Mouse (Mus musculus) heart, adult 9 months (tissue): ENCODE measurements around the gene Mrpl10.

Source experiments
- DNase-seq, 2 experiments: peaks; one replicate each; pipeline ENCODE4 v3.0.0; 2022; ENCODE audit warnings: low spot score in 2 of 2

Gene Mrpl10

DNA sequence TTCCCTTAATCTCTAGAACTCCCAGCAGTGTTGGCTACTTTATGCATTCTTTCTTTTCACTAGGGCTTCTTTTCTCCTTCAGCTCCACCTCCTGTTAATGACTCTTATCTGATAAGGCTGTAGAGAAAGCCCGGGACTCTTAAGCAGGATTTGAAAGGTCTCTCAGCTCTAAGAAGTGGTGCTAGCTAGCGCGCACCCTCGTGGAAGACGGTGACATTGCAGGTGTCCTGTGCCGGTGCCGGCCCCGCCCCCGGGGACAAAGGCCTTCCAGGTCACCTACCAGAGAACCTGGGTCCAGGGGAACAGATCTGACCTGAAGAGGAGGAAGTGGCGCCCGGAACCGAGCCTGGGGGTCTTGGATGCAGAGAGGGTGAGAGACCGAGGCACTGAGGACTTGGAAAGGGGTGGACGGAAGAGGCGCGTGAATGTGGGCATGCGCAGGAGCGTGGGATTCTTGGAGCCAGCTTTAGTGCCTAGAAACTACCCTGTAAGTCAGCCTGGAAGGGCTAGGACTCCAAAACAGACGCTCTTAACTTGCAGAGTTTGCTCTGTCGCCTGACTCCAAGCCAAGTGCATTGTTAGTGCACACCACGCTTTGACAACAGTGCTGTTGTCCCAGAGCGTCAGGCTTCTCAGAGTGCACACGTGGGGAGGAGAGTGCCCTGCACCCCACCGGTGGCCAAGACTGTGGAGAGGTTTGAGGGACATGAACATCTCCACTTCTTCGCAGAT is 11.5 kb upstream of the Mrpl10 start, which contains the start of gene Scrn2:
Gene Scrn2, plus strand, starts transcription at position 253 of the 732 bp plus-strand sequence.
- peak; percentile 75 to 85 for DNase-seq

DNA sequence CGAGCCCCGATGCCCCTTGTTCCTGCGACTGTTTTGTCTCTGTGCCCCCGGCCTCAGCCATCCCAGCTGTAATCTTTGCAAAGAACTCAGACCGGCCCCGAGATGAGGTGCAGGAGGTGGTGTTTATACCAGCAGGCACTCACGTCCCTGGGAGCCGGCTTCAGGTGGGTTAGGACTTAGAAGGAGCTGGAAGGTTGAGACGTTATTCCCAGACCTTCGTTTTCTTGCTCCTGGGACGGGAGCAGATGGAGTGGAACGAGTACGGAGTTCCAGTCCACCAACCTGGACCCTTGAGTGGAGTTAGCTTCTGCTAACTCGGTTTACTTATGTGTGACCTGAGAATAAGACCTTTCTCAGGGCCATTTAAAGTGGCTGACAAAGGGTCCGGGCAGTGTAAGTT is 10.9 kb upstream of the Mrpl10 start:
- no peak for DNase-seq

DNA sequence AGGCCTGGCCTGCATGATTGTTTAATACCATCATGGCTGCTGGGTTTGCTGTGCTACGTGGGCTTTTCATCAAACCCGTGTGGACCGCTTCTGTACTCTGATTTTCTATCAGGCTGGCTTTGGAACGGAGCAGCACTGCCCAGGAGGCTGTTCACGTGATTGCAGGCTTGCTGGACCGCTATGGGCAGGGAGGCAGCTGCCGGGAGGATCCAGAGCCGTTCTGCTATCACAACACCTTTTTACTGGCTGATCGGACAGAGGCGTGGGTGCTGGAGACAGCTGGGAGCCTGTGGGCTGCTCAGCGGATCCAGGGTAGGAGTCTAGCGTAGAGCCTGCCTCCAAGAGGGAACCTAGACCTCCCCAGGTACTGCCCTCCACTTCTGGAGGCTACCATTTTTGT is 9.4 kb upstream of the Mrpl10 start:
- no peak for DNase-seq

DNA sequence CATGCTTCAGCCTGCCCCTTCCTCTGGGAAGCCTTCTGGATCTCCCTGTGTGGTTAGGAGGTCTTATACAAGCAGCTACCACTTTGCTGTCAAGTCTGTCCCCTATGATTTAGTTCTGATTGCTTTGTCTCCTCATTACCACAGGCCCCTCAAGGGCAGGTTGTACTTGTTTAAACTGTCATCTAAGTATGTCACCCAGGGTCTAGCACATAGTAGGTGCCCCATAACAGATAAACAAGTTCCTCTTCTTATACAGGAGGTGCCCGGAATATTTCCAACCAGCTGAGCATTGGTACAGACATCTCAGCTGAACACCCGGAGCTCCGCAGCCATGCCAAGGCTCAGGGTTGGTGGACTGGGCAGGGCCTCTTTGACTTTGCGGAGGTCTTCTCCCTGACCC is 8.9 kb upstream of the Mrpl10 start:
- DNase-seq: no peak

DNA sequence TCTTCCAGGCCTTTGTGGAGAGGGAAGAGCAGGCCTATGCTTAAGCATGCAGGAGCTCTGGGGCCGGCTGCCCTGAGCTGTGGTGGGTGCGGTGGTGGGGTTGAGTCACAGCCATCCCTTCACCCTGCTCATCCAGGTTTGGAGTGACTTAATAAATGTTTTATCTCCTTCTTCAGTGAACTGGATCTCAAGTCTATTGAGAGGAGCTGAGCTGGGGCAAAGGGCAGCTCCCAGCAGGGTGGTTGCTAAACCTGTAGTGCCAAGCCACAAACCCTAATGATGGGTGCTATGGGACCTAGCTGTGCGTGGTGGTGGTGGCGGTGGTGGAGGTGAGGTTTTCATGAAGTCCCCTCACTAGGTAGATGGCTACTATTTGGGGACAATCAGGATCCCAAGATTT is 7.6 kb upstream of the Mrpl10 start:
- DNase-seq: no peak

DNA sequence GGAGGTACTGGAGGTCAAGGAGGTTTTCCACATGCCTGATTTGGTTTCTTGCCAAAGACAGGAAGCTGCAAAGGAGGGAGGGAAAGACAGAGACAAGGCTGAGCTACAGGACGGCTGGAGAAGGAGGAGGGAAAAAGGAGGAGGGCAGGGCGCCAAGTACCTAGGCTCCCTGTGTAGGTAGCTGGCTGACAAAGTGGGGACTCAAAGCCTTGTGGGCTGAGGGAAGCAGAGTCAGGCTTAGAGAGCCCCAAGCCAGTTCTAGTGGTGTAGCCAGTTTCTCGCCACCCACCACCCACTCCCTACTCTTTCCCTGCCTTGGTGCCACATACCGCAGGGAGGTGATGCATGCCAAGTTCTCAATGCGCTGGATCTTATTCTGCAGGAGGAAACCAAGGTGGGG is 5.2 kb upstream of the Mrpl10 start:
- no peak for DNase-seq

DNA sequence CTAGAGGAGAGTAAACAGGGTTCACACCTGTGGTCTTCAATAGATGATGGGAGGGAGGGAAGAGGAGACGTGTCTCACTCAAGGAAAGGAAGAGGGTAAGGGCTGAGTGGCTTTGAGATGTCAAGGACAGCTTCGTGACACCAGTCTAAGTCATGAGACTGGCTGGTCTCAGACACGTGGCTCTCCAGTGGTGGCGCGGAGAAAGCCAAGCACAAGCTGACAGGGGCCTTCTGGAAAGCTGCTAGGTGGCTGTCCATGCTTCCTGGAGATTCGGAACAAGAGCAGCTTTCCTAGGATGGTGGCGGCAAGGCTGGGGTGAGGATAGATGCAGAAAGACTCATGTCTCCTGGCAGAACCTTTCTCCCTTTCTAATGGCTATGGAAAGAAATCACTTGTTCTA is 2.5 kb upstream of the Mrpl10 start:
- no peak for DNase-seq

DNA sequence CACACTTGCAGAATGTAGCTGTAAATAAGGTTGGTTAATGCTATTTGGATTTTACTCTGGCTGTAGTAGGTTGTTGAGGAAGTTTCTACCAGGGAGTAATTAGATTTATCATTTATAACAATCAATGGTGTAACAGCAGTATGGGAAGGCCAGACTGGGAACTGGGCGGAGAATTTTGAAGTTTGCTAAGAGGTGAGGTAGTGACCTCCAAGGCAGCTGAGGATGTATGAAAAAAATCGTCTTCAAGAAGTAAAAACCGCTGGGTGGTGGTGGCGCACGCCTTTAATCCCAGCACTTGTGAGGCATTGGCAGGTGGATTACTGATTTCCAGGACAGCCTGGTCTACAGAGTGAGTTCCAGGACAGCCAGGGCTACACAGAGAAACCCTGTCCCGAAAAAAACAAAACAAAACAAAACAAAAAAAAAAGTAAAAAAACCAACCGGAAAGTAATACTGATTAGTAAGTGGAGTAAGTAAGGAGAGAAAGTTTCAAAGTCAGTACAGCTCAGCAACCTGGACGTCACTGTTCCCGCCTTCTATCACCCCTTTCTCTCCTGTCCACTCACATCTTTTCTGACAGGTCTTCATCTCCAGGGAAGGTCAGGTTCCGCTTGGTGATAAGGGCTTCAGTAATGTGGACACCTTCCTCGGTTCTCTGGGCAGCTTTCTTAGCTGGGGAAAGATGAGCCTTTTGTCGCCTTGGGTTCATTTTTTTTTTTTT is 899 bp upstream of the Mrpl10 start:
- no peak for DNase-seq

DNA sequence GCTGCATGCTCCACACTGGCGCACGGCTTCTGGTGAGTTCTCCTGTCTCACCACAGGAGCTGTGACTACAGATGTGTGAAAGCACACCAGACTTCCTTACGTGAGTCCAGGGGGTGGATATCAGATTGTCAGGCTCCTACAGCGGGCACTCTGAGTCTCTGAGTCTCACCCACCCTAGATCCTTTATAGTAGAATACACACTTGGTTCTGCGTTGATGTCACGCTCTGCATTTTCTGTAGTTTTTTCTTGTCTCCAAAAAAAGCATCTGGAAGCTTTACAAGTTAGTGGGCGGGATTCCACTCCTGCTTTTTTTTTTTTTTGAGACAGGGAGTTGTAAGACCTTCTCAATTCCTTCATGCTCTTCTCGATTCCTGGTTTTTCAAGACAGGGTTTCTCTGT is 3.5 kb downstream of the Mrpl10 start:
- no peak for DNase-seq

DNA sequence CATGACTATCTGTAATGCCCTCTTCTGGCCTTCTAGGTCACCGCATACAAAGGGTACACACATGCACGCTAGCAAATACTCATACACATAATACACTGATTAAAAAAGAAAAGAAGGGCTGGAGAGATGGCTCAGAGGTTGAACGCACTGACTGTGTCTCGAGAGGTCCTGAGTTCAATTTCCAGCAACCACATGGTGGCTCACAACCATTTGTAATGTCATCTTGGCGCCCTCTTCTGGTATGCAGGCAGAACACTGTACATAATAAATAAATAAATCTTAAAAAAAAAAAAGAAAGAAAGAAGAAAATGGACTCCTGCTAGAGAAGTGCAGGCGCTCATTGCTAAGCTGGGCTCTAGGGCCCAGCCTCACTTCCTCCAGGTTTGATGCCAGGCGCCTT is 4.5 kb downstream of the Mrpl10 start:
- DNase-seq: no peak

DNA sequence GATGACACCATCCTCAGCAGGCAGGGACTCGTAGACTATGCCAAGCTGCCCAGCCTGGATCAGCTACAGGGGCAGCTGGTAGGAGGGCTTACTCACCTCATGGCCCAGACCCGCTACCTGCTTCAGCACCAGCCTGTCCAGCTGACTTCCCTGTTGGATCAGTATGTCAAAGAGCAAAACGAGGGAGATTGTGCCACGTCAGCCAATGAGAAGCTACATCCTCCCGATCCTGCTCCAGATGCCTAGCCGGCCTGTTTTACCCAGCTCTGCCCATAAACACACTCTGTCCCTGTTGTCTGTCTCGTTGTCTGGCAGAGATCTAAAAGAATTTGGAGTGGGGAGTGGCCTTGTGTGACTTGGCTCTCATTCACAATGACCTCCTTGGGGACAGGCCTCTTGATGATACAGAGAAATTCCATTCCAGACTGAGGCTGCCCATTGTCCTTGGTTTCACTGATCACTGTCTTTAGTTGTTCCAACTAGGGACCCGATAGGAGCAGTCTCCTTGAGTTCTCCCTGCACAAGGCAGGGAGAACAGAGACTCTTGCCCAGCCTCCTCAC is 6.8 kb downstream of the Mrpl10 start:
- DNase-seq: no peak

DNA sequence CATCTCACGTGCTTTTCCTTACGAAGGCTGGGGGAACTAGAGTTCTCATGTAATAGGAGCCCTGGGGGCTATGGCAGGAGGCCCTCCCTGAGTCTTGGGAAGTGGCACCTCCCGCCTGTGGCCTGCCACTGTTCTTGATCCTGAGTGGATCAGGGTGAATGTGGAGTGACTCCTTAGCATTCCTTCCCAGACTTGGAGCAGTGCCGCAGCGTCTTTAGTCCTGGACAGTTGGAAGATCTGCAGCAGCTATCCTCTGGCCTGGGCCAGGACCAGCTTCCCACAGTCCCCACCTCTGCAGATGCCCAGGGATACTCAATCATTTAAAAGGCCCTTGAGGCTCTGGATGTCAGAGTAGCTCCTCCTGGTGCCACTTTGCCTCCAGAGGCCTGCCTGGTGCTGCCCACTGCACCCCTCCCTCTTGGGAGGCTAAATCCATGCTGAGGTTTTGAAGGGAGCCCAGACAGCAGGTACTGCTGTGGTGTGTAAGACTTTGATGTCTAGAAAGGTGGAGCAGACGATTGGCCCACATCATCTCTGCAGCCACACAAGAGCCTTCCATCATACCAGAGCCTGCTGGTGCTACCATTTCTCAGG is 8.2 kb downstream of the Mrpl10 start:
- no peak for DNase-seq

DNA sequence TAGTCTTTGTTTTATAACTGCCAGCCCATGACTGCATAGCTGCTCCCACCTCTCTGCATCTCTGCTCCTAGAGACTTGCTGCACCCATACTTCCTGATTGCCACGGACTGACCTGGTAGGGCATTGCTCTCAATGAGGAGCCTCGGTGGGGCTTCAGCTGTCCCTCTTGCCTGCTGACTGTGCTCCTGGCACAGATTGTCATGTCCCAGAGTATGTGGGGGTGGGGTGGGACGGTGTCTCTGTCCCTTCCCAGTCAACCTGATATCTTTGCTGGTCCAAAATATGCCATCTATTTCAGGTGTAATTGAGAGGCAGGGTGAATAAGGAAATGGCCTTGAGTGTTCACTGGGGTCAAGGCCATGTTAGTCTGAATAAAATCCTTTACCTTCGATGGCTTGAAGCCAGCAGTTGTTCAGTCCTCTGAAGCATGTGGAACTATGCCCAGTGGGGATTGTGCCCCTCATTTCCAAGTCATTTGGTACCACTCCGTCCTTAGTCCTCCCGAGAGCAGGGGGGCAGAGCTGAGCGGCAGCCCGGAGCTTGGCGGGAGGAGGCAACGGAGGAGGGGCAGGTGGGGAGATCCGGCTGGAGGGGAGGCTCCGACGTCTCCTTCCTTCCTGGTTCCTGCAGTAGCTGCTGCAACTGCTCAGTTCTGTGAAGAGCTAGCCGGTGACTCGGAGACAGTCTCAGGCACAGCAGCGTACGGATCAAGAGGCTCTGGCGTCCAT is 9.0 kb downstream of the Mrpl10 start, which contains the start of gene Osbpl7:
Gene Osbpl7, plus strand, starts transcription at position 413 of the 728 bp plus-strand sequence.
- peak; percentile 65 to 68 for DNase-seq

DNA sequence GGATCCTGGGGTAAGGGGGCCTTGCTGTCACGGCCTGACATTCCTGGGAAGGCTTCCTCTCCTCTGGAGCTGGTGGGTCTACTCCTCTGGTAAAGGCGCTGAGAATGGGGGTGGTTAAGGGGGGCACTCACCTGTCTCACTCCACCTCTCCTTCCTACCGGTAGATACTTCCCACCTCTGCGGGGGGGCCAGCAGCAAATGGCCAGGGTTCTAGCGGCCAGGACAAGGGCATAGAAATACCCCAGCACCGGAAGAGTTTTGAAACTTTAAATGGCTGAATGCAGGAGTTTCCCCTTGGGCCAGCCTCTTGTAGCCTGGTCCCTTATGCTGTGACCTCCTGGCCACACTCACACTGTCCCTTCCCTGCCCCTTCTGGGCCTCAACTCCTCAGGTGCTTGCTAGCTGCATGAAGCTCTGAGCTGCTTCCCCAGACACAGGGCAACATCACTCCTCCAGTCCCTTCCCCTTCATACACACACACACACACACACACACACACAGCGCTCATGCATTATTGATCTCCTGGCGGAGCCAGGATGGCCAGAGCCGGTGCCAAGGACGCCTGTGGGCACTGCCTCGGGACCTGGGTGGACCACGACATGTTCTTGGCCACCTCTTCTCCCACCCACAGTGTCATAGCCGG is 9.7 kb downstream of the Mrpl10 start:
- DNase-seq: no peak

DNA sequence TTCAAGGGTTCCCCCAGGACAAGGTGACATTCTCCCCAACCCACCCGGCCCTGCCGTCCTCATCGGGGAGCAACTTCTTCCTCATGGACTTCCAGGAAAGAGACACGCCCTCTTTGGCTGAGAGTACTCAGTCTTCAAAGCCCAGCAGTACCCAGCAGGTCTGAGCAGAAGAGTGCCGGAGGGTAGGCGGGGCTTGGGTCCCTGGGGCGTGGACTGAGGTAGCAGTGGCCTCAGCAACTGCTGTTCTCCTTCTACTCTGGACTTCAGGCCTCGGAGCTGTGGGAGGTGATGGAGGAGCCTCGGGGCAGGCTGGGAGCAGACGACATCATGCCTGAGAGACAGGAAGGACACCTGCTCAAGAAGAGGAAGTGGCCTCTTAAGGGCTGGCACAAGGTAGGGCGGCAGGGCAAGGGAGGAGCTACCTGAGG is 10.9 kb downstream of the Mrpl10 start:
- no peak for DNase-seq

DNA sequence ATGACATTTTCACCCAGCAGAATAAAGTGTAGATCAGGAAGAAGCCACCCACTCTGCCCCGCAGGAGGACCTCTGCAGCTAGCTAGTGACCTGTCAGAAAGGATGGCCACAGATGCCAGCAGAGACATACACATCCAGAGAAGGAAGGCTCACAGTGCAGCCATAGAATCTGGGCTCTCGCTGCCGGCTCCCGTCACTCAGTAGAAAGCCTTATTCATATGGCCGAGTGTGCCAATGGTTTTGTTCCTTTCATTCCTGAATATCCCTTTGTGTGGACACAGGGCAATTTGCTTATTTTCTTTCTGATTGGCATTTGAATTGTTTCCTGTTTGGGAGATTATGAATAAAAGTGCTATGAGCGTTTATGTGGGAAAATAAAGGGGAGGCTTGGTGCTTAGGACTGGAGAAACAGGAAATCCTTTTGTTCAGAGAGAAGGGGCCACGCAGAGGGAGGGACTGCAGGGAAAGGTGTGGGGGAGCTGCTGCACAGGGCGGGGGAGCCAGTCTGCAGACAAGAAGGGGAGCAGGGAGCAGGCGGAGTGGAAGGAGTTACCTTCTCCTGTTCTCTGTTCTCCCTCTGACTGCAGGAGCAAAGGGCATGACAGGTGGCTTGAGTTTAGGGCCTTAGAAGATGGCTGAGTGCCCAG is 22.0 kb downstream of the Mrpl10 start:
- no peak for DNase-seq

DNA sequence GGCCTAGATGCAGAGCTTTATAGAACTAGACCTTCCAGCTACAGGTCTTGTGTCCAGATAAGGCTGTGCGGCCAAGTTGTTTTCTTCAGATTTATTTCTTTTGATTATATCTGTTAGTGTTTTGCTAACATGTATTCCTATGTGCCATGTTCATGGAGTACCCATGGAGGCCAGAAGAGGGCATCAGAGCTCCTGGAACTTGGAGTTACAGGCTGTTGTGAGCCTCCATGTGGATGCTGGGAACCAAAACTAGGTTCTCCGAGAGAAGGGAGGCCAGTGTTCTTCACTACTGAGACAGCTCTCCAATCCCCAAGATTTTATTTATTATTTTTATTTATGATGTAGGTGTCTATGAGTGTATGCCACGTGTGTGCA is 22.5 kb downstream of the Mrpl10 start:
- DNase-seq: no peak

DNA sequence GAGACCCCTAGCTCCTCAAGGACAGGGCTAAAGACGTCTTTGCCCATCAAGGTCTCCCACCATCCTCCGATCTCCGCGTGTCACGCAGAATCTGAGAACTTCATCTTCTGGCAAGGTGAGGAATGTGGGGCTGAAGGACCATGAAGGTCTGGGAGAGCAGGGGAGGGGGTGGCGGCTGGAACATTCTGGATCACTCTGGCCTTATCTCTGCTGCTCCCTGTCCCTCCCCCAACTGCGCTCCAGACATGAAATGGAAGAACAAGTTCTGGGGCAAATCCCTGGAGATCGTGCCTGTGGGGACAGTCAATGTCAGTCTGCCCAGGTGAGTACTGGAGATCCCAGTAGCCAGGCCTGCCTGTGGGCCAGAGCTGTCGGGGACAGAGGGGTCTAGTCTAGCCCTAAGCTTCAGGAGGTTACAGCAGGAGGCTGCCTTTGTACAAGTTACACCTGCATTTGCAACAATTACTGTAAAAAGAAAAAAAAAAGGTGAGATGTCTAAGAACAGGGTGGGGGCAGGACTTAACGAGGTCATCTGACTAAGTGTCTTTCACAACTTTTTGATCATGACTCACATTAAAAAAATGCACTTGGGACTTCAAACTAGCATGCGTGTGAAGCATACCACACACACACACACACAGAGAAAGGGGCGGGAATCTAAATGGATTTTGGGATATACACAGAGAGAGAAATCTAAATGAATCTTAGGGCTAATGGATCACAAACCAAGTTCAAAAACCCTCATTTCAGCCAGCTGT is 24.4 kb downstream of the Mrpl10 start:
- DNase-seq: no peak

DNA sequence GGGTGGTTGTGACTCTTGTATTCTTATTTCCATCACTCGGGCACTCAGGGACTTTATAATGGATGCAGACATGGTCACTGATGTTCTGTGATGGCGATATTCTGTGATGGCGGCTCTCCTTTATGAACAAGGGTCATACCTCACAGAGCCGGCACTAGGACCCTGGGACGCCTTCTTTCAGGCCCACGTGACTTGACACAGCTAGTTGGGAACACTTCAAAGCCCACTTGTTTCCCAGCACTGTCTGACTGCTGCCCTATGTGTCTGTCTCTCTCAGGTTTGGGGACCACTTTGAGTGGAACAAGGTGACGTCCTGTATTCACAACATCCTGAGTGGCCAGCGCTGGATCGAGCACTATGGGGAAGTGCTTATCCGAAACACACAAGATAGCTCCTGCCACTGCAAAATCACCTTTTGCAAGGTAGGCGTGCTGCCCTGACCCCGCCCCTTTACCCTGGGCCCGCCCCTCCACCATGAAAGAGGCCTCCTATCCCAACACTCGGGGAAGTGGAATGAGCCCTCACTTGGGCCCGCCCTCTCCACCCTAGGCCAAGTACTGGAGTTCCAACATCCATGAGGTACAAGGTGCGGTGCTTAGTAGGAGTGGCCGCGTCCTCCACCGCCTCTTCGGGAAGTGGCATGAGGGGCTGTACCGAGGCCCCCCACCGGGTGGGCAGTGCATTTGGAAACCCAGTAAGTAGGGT is 25.4 kb downstream of the Mrpl10 start:
- no peak for DNase-seq

DNA sequence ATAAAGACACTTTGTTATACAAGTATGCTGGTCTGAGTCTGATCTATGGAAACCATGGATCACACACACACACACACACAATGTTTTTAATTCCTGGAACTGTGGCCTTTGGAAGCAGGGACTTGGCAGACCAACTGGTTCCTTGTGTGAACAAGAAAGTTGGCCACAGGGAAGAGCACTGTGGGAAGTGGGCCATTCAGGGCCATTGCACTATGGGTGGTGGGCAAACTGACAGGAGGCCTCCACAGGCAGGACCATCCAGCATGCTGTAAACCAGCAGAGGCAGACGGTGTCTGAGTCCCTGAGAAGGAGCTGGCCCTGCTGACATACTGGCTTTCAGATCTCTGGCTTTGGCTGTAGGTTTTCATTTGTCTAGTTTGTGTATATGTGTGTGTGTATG is 28.0 kb downstream of the Mrpl10 start:
- no peak for DNase-seq
